Mouse (Mus musculus): ENCODE data around the gene Tef.

DNA sequence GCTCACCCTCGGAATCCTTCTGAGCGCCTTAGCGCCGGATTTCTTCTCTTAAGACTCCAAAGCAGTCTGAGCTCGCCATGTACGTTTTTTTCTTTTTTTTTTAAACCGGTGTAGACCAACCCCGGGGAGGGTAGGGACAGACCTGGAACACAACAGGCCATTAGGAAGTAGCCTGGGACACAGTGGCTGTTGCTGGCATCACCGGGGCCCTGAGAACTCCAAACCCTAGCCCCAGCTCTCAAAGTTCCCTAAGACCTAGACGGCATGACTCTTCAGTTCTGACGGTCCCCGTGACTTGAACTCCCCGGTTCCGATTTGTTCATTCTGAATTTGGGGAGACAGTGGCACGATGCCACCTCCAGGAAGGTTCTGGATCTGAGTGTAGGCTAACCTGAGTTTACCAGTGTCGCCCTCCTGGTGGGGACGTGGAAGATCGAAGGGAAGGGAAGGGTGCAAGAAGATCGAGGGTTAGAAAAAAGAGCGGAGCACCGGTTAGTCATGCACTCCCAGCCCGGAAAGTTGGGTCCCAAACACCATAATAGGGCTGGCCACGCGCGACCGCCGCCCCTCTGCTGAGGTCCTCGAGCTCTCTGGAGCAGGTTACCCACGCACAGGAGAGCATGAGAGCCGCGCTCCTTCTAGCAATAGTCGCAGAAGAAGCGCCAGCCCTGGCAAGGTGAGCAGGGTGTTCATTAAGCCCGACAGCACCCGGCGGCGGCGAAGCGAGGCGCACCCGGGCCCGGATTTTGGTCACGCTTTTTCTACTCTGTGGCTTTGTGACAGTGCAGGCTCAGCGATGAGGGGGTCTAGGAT is 56.5 kb downstream of the Tef start, which contains the start of gene Tob2:
- no peak for TF ChIP-seq CTCF (conservative IDR thresholded peaks at IDR 0.05; ENCODE audit: low read length)
- TF ChIP-seq POU5F1 (IDR thresholded peaks at IDR 0.05; ENCODE audit: borderline replicate concordance, low read length), result no peak
